Mouse (Mus musculus): ENCODE data around the gene Ube2v1. TPM values are rescaled to one million over a fixed set of nuclear protein-coding genes. Genes with fewer than 3 reads are reported as not detected.
"Not testable (repeated sequence)": the region's sequence is repeated elsewhere in the genome, so short reads cannot be mapped to it uniquely, and the experiment has no call there.

The Ube2v1 gene
- total RNA-seq, 2 experiments from 2014 or later = 49.7 to 112 TPM

- peak; percentile 75 for ATAC-seq (replicated peaks; ENCODE audit: poor library complexity, severe bottlenecking)
Observed at GRCm38 (mm10) chr2:167656629-167657478, 25.0 kb upstream of the Ube2v1 start.

- no peak for ATAC-seq (replicated peaks; ENCODE audit: poor library complexity, severe bottlenecking)
Observed at GRCm38 (mm10) chr2:167654911-167655600, 23.2 kb upstream of the Ube2v1 start.

- no peak for ATAC-seq (replicated peaks; ENCODE audit: poor library complexity, severe bottlenecking)
Observed at GRCm38 (mm10) chr2:167652694-167653093, 20.8 kb upstream of the Ube2v1 start.

GRCm38 (mm10) chr2:167651622-167652021 lies 19.7 kb upstream of the Ube2v1 start:
- no peak for ATAC-seq (replicated peaks; ENCODE audit: poor library complexity, severe bottlenecking)

- peak; percentile 93 for ATAC-seq (replicated peaks; ENCODE audit: poor library complexity, severe bottlenecking)
Observed at GRCm38 (mm10) chr2:167649290-167650032, 17.6 kb upstream of the Ube2v1 start.

- ATAC-seq (replicated peaks; ENCODE audit: poor library complexity, severe bottlenecking) = no peak
Observed at GRCm38 (mm10) chr2:167646411-167646810, 14.5 kb upstream of the Ube2v1 start.

- not testable (repeated sequence) for ATAC-seq (replicated peaks; ENCODE audit: poor library complexity, severe bottlenecking)
Observed at GRCm38 (mm10) chr2:167643356-167644052, 11.6 kb upstream of the Ube2v1 start.

GRCm38 (mm10) chr2:167642164-167642563 lies 10.3 kb upstream of the Ube2v1 start:
- ATAC-seq (replicated peaks; ENCODE audit: poor library complexity, severe bottlenecking) = no peak

GRCm38 (mm10) chr2:167641337-167641736 lies 9.4 kb upstream of the Ube2v1 start:
- peak; percentile 68 for ATAC-seq (replicated peaks; ENCODE audit: poor library complexity, severe bottlenecking)

- ATAC-seq (replicated peaks; ENCODE audit: poor library complexity, severe bottlenecking) = peak; percentile 52
Observed at GRCm38 (mm10) chr2:167640279-167640678, 8.4 kb upstream of the Ube2v1 start.

- no peak for ATAC-seq (replicated peaks; ENCODE audit: poor library complexity, severe bottlenecking)
Observed at GRCm38 (mm10) chr2:167634865-167635512, 3.1 kb upstream of the Ube2v1 start.

- peak; percentile 81 for ATAC-seq (replicated peaks; ENCODE audit: poor library complexity, severe bottlenecking)
Observed at GRCm38 (mm10) chr2:167634338-167634770, 2.5 kb upstream of the Ube2v1 start.

- ATAC-seq (replicated peaks; ENCODE audit: poor library complexity, severe bottlenecking) = no peak
Observed at GRCm38 (mm10) chr2:167633537-167633872, 1.6 kb upstream of the Ube2v1 start.

GRCm38 (mm10) chr2:167632731-167633536 lies 1.0 kb upstream of the Ube2v1 start:
- ATAC-seq (replicated peaks; ENCODE audit: poor library complexity, severe bottlenecking) = no peak

GRCm38 (mm10) chr2:167631181-167631590 lies 709 bp downstream of the Ube2v1 start:
- ATAC-seq (replicated peaks; ENCODE audit: poor library complexity, severe bottlenecking) = no peak

GRCm38 (mm10) chr2:167630421-167630820 lies 1.5 kb downstream of the Ube2v1 start:
- no peak for ATAC-seq (replicated peaks; ENCODE audit: poor library complexity, severe bottlenecking)

GRCm38 (mm10) chr2:167629665-167630209 lies 2.2 kb downstream of the Ube2v1 start:
- ATAC-seq (replicated peaks; ENCODE audit: poor library complexity, severe bottlenecking) = no peak

- ATAC-seq (replicated peaks; ENCODE audit: poor library complexity, severe bottlenecking) = no peak
Observed at GRCm38 (mm10) chr2:167628872-167629271, 3.0 kb downstream of the Ube2v1 start.

GRCm38 (mm10) chr2:167627019-167627418 lies 4.9 kb downstream of the Ube2v1 start:
- ATAC-seq (replicated peaks; ENCODE audit: poor library complexity, severe bottlenecking) = no peak
